Mouse (Mus musculus) right cerebral cortex, postnatal 14 days (tissue): ENCODE measurements around the gene Man2b1.

Experiments used
- DNase-seq: peaks from one replicate; pipeline ENCODE4 v3.0.0; 2022

Gene Man2b1

DNA sequence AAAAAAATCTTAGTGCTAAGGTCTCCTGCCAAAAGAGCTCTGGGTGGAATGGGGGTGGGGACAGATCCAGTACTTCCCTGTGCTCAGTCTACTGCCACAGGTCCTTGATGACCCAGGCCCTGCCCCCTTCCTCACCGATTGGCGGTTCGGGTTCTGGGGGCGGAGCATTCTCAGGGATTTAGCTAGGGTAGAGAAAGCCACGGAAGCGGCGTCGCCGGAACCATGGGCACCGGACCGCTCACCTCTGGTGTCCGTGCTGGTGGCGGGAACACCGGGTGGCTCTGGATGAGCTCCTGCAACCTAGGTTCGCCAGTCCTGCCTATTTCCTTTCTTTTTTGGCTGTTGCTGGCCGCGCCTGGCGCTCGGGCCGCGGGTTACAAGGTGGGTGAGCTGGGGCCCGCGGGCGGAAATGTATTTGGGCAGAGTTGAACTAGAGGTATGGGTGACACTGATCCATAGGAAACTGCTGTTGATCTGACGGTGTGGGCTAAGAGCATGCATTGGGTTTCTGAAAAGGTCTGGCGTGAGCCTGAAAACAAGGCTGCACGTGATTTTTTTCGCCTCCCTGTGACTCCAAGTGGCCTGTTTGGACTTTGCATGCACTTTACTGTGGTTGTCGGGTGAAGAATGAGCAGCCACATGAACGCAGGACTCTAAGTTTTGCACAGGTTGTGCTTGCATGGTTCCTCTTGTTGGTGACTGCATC is at the start of gene Man2b1:
Gene Man2b1 (plus strand): TSS at position 163 of the 706 bp plus-strand sequence.
- DNase-seq: peak; percentile 87

GRCm38 (mm10) chr8:85033867-85034266 is 49.2 kb upstream of the Man2b1 start:
- no peak for DNase-seq

GRCm38 (mm10) chr8:85034764-85035163 is 48.3 kb upstream of the Man2b1 start:
- DNase-seq: peak; percentile 80

DNA sequence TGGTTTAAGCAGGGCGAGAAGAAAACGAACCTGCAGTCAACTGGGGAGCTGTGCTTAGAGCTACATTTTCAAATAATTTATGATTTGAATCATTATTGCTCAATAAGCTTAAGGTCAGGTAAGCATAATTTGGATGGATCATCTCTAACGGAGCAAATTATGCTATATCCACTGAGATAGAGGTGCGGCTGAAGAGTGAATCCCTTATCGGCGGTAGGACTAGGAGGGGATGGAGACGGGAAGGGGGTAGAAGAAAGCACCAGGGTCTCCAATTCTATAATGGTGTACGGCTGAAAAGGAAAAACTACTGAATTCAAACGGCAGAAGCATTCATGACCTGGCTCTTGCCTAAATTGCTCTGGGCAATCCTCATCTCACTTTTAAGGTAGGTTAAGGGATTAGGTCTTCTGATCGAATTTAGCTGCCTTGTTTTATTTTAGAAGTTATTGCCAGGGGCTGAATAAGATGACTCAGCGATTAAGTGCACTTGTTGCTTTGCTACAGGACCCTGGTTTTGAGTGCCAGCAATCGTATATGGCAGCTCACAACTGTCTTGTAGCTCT is 47.8 kb upstream of the Man2b1 start:
- DNase-seq: no peak

DNA sequence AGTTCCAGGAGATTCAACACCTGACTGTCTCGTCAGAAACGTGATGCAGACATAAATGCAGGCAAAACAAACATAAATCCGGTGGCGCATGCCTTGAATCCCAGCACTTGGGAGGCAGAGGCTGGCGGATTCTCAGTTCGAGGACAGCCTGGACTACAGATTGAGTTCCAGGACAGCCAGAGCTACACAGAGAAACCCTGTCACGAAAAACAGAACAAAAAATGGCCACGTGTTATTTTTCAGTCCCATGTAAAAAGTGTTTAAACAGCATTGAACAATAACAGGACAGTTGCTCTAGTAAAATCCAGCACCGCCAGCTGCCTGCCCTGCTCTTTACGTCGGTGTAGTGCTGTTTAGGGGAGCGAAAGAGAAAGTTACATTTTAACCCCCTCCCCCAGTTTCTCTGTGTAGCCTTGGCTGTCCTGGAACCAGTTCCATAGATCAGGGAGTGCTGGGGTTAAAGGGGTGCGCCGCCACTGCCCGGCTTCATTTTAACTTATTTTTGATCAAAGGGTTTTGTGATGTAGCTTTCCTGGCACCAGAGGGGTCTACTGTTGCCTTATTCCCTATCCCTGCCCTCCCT is 47.3 kb upstream of the Man2b1 start:
- no peak for DNase-seq

GRCm38 (mm10) chr8:85036381-85036717 is 46.7 kb upstream of the Man2b1 start:
- no peak for DNase-seq

- peak; percentile 85 for DNase-seq
Observed at GRCm38 (mm10) chr8:85036718-85037365, 46.2 kb upstream of the Man2b1 start, which contains the start of gene Tnpo2. Gene Tnpo2 (plus strand): TSS chr8:85036915.

- peak; percentile 57 for DNase-seq
Observed at GRCm38 (mm10) chr8:85037366-85037680, 45.7 kb upstream of the Man2b1 start.

DNA sequence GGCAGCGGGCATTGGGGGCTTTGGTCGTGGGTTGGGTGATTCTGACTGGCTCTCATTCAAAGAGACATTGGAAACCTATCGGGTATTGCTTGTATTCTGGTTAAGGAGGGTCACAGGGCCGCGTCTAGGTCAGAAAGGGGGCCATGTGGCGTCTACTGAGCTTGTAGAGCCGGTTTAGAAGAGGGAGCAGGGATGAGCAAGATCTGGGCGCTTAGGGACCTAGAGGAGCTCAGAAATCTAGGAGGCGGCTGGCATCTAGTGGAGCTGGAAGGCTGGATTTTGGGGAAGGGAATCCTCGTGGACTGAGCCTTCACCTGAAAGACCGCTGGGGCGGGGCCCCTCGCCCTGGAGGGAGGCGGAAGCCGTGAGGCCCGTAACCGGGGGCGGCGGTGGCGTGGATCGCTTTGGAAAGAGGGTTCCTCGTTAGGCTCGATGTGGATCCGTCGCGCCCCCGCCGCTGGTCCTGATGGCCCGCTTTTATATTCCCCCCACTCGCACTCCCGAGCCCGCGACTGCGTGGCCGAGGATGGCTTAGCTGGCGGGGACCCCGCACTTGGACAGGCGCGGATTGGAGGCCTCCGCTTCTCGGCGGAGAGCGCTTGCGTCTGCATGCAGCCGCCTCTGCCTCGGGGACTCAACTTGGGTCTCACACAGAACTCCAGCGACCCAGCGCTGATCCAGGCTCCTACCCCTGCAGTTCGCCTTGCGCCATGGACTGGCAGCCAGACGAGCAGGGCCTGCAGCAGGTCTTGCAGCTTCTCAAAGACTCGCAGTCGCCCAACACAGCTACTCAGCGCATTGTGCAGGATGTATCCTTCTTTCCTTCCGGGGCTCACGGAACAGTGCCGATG is 45.2 kb upstream of the Man2b1 start:
- peak; percentile 57 for DNase-seq

DNA sequence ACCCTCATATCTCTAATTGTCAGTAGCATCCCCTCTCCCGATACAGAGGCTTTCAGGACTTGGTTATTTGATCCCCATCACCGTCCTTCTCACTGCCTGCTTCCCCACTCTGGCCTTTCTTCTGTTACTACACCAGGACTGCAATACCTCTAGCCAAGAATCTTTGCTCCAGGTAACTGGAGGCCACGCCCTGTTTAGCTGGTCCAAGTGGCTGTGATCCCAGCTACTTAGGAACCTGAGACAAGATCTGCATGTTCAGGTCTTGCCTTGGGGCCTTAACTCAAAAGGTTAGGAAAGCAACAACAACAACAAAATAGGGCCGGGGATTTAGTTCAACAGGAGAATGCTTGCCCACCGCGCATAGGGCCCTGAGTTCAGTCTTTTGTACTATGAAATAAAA is 39.5 kb upstream of the Man2b1 start:
- no peak for DNase-seq

DNA sequence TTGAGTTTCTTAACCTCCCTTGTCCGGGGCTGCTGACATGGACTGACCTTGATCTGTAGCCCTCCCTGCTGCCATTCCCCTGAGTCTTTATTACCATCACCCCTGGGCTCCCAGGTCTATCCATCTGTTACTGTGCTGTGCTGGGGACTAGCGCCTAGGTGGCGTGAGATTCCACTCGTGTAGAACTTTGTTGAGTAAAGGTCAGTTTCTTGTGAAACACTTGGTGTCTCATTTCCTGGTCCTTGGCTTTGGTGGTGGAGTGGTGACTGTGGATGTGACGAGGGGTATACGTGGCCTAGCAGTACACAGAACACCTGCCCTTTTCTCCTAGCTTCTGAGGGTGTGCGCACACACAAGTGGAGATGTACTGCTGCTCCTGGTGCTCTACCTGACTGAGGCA is 25.7 kb upstream of the Man2b1 start:
- no peak for DNase-seq

DNA sequence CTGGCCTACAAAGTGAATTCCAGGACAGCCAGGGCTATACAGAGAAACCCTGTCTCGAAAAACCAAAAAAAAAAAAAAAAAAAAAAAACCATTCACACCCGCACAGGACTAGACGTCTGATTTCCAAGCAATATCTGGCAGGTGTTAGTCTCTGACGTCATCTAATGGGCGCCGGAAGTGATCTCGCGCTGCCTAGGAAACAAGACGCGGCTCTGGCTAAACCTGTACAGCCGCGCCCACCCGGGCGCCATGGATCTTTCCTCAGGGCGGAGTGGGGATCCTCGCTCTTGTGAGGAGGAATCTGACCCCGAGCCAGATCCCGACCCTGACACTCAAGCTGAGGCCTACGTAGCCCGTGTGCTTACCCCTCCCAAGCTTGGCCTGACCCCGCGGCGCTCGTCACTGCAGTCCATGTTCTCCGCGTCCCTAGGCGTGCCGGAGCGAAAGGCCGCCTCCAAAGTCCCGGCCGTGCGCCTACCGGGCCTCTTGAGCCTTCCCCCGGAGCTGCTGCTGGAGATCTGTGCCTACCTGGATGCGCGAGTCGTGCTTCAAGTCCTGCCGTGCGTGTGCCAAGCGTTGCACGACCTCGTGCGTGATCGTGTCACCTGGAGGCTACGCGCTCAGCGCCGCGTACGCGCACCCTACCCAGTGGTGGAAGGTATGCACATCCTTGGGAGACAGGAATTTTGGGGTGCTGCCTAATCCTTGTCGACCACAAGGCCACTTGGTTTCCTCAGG is 23.0 kb upstream of the Man2b1 start, which contains the start of gene Fbxw9:
Gene Fbxw9 (plus strand): TSS at position 177 of the 738 bp plus-strand sequence.
- peak; percentile 85 for DNase-seq

- no peak for DNase-seq
Observed at GRCm38 (mm10) chr8:85062603-85063002, 20.5 kb upstream of the Man2b1 start.

DNA sequence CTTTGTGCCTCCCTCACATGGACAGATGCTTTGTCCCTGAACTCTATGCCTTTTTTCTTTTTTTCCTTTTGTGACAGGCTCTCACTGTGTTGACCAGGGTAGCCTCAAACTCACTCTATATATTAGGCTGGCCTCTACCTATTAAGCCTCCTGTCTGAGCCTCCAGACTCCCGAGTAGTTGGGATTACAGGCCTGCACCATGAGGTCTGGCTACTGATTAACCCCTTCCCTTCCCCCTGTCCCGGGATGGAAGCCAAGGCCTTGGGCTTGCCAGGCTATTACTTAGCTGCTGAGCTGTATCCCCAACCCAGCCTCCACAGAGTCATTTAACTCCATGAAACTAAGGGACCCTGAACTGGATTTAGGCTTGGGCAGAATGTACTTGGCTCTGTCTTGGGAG is 17.9 kb upstream of the Man2b1 start:
- DNase-seq: no peak

DNA sequence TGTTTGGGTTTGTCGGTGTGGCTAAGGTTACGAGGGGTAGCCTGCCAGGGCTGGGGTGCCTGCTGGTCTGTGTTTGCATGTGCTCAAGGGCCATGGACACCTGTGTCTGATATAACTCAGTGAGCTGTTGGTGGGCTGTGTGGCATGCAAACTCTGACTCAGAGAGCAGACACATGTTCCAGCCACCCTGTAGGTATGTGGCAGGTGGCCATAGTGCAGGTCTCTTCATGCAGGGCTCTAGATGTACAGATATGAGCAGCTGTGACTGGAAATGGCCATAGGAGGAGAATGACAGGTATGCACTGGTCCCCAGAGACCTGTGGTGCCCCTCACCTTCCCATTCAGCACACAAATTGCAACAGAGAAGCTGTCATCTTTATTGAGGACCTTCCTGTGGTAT is 15.9 kb upstream of the Man2b1 start:
- DNase-seq: no peak

- no peak for DNase-seq
Observed at GRCm38 (mm10) chr8:85067982-85068381, 15.1 kb upstream of the Man2b1 start, which contains the start of gene Gm5741. Gene Gm5741 (minus strand): TSS chr8:85067982.

DNA sequence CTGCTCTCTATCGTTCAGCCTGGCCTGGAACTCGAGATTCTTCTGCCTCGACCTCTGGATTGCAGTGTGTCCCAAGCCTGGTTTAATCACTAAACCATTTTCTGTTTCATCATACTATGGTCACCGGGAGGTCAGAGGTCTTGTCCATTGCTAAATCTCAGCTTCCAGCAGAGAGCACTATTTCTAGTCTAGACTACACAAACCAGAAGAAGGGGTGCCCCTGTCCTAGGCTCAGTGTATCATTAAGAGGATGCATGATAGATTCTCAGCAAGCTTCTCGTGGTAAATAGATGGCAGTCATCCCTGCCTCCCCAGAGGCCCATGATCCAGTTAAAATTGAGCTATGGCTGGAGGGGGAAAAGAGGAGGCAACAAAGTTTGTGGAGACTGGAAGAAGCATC is 12.0 kb upstream of the Man2b1 start:
- no peak for DNase-seq

GRCm38 (mm10) chr8:85071514-85072281 is 11.4 kb upstream of the Man2b1 start, which contains the start of gene Dhps:
Gene Dhps (plus strand): TSS chr8:85071757.
- DNase-seq: peak; percentile 90

DNA sequence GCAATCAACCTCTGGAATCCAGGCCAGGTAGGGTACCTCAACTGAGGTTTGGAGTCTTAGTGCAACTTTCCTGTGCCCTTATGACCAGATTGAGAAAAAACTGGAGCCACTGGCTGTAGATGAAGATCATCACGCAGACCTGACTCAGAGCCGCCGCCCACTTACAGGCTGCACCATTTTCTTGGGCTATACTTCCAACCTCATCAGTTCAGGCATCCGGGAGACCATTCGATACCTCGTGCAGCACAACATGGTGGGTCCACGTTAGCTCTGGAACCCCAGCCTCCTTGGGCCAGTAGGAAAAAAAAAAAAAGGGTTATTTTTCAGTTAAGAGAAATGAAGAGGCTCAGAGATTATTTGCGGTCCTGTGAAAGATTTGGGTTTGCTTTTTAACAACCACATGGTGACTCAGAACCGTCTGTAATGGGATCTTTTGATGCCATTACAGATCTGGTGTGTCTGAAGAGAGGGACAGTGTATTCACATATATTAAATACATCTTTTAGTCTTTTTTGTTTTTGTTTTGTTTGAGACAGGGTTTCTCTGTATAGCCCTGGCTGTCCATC is 10.6 kb upstream of the Man2b1 start:
- DNase-seq: no peak

- no peak for DNase-seq
Observed at GRCm38 (mm10) chr8:85073041-85073612, 9.9 kb upstream of the Man2b1 start.

DNA sequence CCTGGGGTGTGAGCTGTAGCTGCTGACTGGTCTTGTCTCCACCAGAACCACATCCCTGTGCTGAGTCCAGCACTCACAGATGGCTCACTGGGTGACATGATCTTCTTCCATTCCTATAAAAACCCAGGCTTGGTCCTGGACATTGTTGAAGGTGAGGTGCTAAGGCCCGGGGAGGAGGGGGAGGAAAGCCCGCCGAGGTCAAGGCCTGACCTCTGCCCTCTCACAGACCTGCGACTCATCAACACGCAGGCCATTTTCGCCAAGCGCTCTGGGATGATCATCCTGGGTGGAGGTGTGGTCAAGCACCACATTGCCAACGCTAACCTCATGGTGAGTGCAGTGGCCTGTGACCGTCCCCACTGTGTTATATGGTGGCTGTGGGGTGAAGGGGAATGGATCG is 8.9 kb upstream of the Man2b1 start:
- DNase-seq: no peak
